ENCODE assay signal across 10 mouse cellular contexts in genomic region chr17:48029241-48029640, GRCm38 (mm10). TPM values are rescaled to one million over a fixed set of nuclear protein-coding genes. Genes with fewer than 3 reads are reported as not detected.
A peak's percentile ranks its signal among the peaks of the same experiment; 100 is the strongest.
DNase-seq lines count a peak whose midpoint lies in the region; ATAC-seq and TF ChIP-seq lines count a peak whose summit lies in the region.
"Had no signal": no experiment of that assay in that cellular context is flagged by ENCODE, and none has a peak within 500 bp of the region (broad histone marks: within the 10 kb centered on the region; RNA-seq: fewer than 3 reads in every experiment).

No protein-coding gene starts in this region.

- no peak overlapping the region for H3K4me3 ChIP-seq in lung, embryonic 15.5 days
- no peak overlapping the region for H3K4me3 ChIP-seq in forebrain, embryonic 16.5 days (replicated peaks; ENCODE audit: low read length)
- H3K4me3 ChIP-seq in midbrain, embryonic 15.5 days = no peak overlapping the region
- H3K4me3 ChIP-seq in liver, postnatal 0 days (ENCODE audit: low read depth, low read length) = no peak overlapping the region

- WGBS in lung, embryonic 15.5 days = 6% methylated on average over 12 of the region's 12 CpGs
- WGBS in forebrain, embryonic 16.5 days = 2% methylated on average over 12 of the region's 12 CpGs
- 11% methylated on average over 12 of the region's 12 CpGs for WGBS in midbrain, embryonic 15.5 days
- WGBS in liver, postnatal 0 days (ENCODE audit: insufficient replicate concordance) = 60% methylated on average over 12 of the region's 12 CpGs

- no peak for TF ChIP-seq EP300 in liver, postnatal 0 days (IDR thresholded peaks at IDR 0.05; ENCODE audit: low read depth)

- H3K4me1 ChIP-seq in lung, embryonic 15.5 days = peaks cover 60% of the 10 kb centered on the region
- peaks cover 27% of the 10 kb centered on the region for H3K4me1 ChIP-seq in forebrain, embryonic 16.5 days (replicated peaks; ENCODE audit: control insufficient read depth, insufficient read depth, low read length)
- peaks cover 23% of the 10 kb centered on the region for H3K4me1 ChIP-seq in midbrain, embryonic 15.5 days
- H3K4me1 ChIP-seq in liver, postnatal 0 days (ENCODE audit: insufficient read depth) = peaks cover 12% of the 10 kb centered on the region

- peak; percentile 20 to 27 for DNase-seq in cerebellum, postnatal 10 days
- DNase-seq in cerebellum, adult 8-10 months = no peak
- no peak for DNase-seq in lung, postnatal 25 days (ENCODE audit: low spot score)
- no peak for DNase-seq in liver, postnatal 0 days
- no peak for DNase-seq in thymus, postnatal 36 days

- H3K36me3 ChIP-seq in lung, embryonic 15.5 days = no peaks in the 10 kb centered on the region
- H3K36me3 ChIP-seq in forebrain, embryonic 16.5 days (ENCODE audit: control insufficient read depth, insufficient read depth) = no peaks in the 10 kb centered on the region
- H3K36me3 ChIP-seq in midbrain, embryonic 15.5 days (replicated peaks) = no peaks in the 10 kb centered on the region
- no peaks in the 10 kb centered on the region for H3K36me3 ChIP-seq in liver, postnatal 0 days (replicated peaks; ENCODE audit: insufficient read depth, low read length)

- no peak overlapping the region for H3K9ac ChIP-seq in lung, embryonic 15.5 days
- H3K9ac ChIP-seq in forebrain, embryonic 16.5 days (replicated peaks; ENCODE audit: low read depth, low read length) = no peak overlapping the region
- no peak overlapping the region for H3K9ac ChIP-seq in midbrain, embryonic 15.5 days
- no peak overlapping the region for H3K9ac ChIP-seq in liver, postnatal 0 days (replicated peaks)

- TF ChIP-seq CTCF in liver, postnatal 0 days (IDR thresholded peaks at IDR 0.05; ENCODE audit: low read depth) = no peak

- peak overlapping the region; percentile 11 for H3K4me2 ChIP-seq in lung, embryonic 15.5 days
- peak overlapping the region; percentile 14; the same call in 1 of the 2 replicates for H3K4me2 ChIP-seq in forebrain, embryonic 16.5 days (ENCODE audit: low read length)
- H3K4me2 ChIP-seq in midbrain, embryonic 15.5 days = peak overlapping the region; percentile 20
- H3K4me2 ChIP-seq in liver, postnatal 0 days (ENCODE audit: low read depth, low read length) = no peak overlapping the region

- H3K9me3 ChIP-seq in lung, embryonic 15.5 days = no peaks in the 10 kb centered on the region
- H3K9me3 ChIP-seq in forebrain, embryonic 16.5 days (ENCODE audit: control insufficient read depth, low read length) = no peaks in the 10 kb centered on the region
- H3K9me3 ChIP-seq in midbrain, embryonic 15.5 days = no peaks in the 10 kb centered on the region
- H3K9me3 ChIP-seq in liver, postnatal 0 days (ENCODE audit: low read length) = no peaks in the 10 kb centered on the region

- peak; percentile 44; the same call in 1 of the 2 replicates for ATAC-seq in lung, embryonic 15.5 days (ENCODE audit: borderline replicate concordance, extremely low read depth, low FRiP score, low TSS enrichment)
- ATAC-seq in forebrain, embryonic 16.5 days = peak; percentile 81
- ATAC-seq in midbrain, embryonic 15.5 days (replicated peaks) = no peak
- no peak for ATAC-seq in liver, postnatal 0 days

- peaks cover 6% of the 10 kb centered on the region; the same call in 1 of the 2 replicates for H3K27me3 ChIP-seq in lung, embryonic 15.5 days
- H3K27me3 ChIP-seq in forebrain, embryonic 16.5 days (replicated peaks; ENCODE audit: control insufficient read depth, insufficient read depth, low read length) = no peaks in the 10 kb centered on the region; the same call in 1 of the 2 replicates
- H3K27me3 ChIP-seq in midbrain, embryonic 15.5 days (replicated peaks) = peaks cover 10% of the 10 kb centered on the region
- H3K27me3 ChIP-seq in liver, postnatal 0 days (ENCODE audit: insufficient read depth, low read length) = 0 out of 2 replicates have a peak, but pooled peaks cover 8% of the 10 kb centered on the region

- peak overlapping the region; percentile 77 for H3K27ac ChIP-seq in lung, embryonic 15.5 days
- H3K27ac ChIP-seq in forebrain, embryonic 16.5 days (ENCODE audit: low read length) = peak overlapping the region; percentile 9
- 0 out of 2 replicates have a peak overlapping the region, but pooled peaks have one; percentile 34 for H3K27ac ChIP-seq in midbrain, embryonic 15.5 days
- no peak overlapping the region for H3K27ac ChIP-seq in liver, postnatal 0 days (ENCODE audit: low read depth)

RNA-seq across cellular contexts. Expression of gene 1700122O11Rik, which starts 8.9 kb away (rescaled TPM):
- polyA plus RNA-seq in lung, embryonic 15.5 days (2015; fragmentation: Nextera tagmentation; extraction: Ambion mirVana) = not detected in 2 replicates
- polyA plus RNA-seq in forebrain, embryonic 16.5 days (2015; fragmentation: Nextera tagmentation; extraction: Ambion mirVana) = not detected in 2 replicates
- polyA plus RNA-seq in midbrain, embryonic 15.5 days (2015; fragmentation: Nextera tagmentation; extraction: Ambion mirVana) = not detected in 2 replicates
- polyA plus RNA-seq in liver, postnatal 0 days (2015; fragmentation: Nextera tagmentation; extraction: Ambion mirVana) = not detected in 2 replicates
- polyA plus RNA-seq: embryonic facial prominence, embryonic 11.5 days; spleen, adult 2 months had no signal

RNA-seq across cellular contexts. Expression of gene 1700067P10Rik, which starts 59.9 kb away (rescaled TPM):
- polyA plus RNA-seq in lung, embryonic 15.5 days (2015; fragmentation: Nextera tagmentation; extraction: Ambion mirVana) = not detected in 2 replicates
- not detected in 2 replicates for polyA plus RNA-seq in forebrain, embryonic 16.5 days (2015; fragmentation: Nextera tagmentation; extraction: Ambion mirVana)
- 0.22 TPM in 1 of 2 replicates, not detected in the other for polyA plus RNA-seq in midbrain, embryonic 15.5 days (2015; fragmentation: Nextera tagmentation; extraction: Ambion mirVana)
- polyA plus RNA-seq in liver, postnatal 0 days (2015; fragmentation: Nextera tagmentation; extraction: Ambion mirVana) = not detected in 2 replicates
- polyA plus RNA-seq: embryonic facial prominence, embryonic 11.5 days; spleen, adult 2 months had no signal

Comparison
In these comparisons a context has a peak if more than half of its experiments do, and no peak if none do; other contexts are left out.
1. DNase-seq: peak in cerebellum, postnatal 10 days (2 of 2); none in cerebellum, adult 8-10 months (single experiment), lung, postnatal 25 days (single experiment), liver, postnatal 0 days (single experiment) and thymus, postnatal 36 days (0 of 2).
2. ATAC-seq: peak in lung, embryonic 15.5 days (single experiment) and forebrain, embryonic 16.5 days (single experiment); none in midbrain, embryonic 15.5 days (single experiment) and liver, postnatal 0 days (single experiment).